Mouse (Mus musculus): ENCODE data around the gene Mecr. TPM values are rescaled to one million over a fixed set of nuclear protein-coding genes. Genes with fewer than 3 reads are reported as not detected.

The Mecr gene
- polyA plus RNA-seq, 1 experiment from 2014 or later: 41.9 TPM

DNA sequence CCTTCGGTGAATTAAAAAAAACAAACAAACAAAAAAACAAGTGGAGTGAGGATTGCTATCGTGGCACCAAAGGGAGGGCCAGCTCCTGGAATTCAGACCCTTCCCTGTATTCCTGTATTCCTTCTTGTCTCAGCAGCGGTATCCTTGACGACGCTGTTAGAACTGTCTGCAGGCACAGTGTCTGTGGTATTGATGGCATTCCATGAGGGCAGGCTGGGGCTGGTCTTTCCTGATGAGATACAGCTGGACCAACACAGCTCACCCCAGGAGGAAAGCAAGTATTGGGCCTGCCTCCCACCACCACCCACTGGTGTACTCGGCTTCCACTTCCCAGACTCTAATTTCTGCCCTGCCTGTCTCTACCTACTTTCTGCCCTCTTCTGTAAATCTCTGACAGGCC, 4.8 kb downstream of the Mecr start:
- Histone ChIP-seq H3K4me3 (ENCODE audit: low read depth, low read length) (no peak overlapping the region), H3K27ac (ENCODE audit: low read depth, low read length) (no peak overlapping the region), H3K4me1 (ENCODE audit: control insufficient read depth, insufficient read depth, low read length) (peaks cover 4% of the 10 kb centered on the region; the same call in 1 of the 2 replicates), H3K36me3 (ENCODE audit: control insufficient read depth, insufficient read depth, low read length) (no peaks in the 10 kb centered on the region), H3K4me2 (ENCODE audit: low read depth) (no peak overlapping the region), H3K27me3 (ENCODE audit: control insufficient read depth, insufficient read depth, low read length) (no peaks in the 10 kb centered on the region), H3K9ac (ENCODE audit: low read length) (no peak overlapping the region), H3K9me3 (ENCODE audit: control insufficient read depth, low read length) (no peaks in the 10 kb centered on the region)
- DNase-seq (ENCODE audit: low spot score) (peak; percentile 51), ATAC-seq (ENCODE audit: insufficient read depth, low FRiP score, low TSS enrichment) (no peak)
- WGBS: 60% methylated on average over 6 of the region's 6 CpGs

GRCm38 (mm10) chr4:131849986-131850638, 6.8 kb downstream of the Mecr start:
- Histone ChIP-seq H3K4me3 (ENCODE audit: low read depth, low read length) (no peak overlapping the region), H3K27me3 (ENCODE audit: control insufficient read depth, insufficient read depth, low read length) (no peaks in the 10 kb centered on the region), H3K27ac (ENCODE audit: low read depth, low read length) (no peak overlapping the region), H3K4me2 (ENCODE audit: low read depth) (no peak overlapping the region), H3K9me3 (ENCODE audit: control insufficient read depth, low read length) (no peaks in the 10 kb centered on the region), H3K9ac (ENCODE audit: low read length) (peak overlapping the region; percentile 39), H3K36me3 (ENCODE audit: control insufficient read depth, insufficient read depth, low read length) (no peaks in the 10 kb centered on the region), H3K4me1 (ENCODE audit: control insufficient read depth, insufficient read depth, low read length) (peaks cover 4% of the 10 kb centered on the region; the same call in 1 of the 2 replicates)
- no peak for DNase-seq (ENCODE audit: low spot score)
- 28% methylated on average over 5 of the region's 5 CpGs for WGBS
- ATAC-seq (ENCODE audit: insufficient read depth, low FRiP score, low TSS enrichment): no peak

DNA sequence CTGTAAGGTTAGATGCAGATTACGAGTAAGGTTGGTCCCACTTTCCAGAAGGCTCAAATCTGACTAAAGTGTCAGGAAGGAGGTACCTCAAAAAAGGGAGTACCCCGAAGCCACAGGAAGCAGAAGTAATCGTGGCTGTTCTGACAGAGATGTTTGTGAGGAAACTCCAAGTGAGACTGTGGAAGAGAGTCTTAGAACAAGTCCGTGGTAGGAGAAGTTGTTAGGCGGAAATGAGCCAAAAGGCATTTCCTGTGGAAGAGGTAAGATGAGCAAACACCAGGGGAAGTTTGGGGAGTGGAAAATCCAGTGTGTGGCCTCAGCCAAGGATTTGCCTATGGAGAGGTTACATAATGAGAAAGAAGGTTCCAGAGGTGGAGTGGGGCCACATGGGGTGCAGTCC, 11.7 kb downstream of the Mecr start:
- Histone ChIP-seq H3K4me2 (ENCODE audit: low read depth) (no peak overlapping the region), H3K9ac (ENCODE audit: low read length) (no peak overlapping the region), H3K4me1 (ENCODE audit: control insufficient read depth, insufficient read depth, low read length) (peaks cover 2% of the 10 kb centered on the region; the same call in 1 of the 2 replicates), H3K27me3 (ENCODE audit: control insufficient read depth, insufficient read depth, low read length) (no peaks in the 10 kb centered on the region), H3K4me3 (ENCODE audit: low read depth, low read length) (no peak overlapping the region), H3K9me3 (ENCODE audit: control insufficient read depth, low read length) (no peaks in the 10 kb centered on the region), H3K36me3 (ENCODE audit: control insufficient read depth, insufficient read depth, low read length) (no peaks in the 10 kb centered on the region), H3K27ac (ENCODE audit: low read depth, low read length) (no peak overlapping the region)
- no peak for ATAC-seq (ENCODE audit: insufficient read depth, low FRiP score, low TSS enrichment)
- DNase-seq (ENCODE audit: low spot score): no peak
- WGBS: 77% methylated on average over 5 of the region's 5 CpGs

- H3K9me3 ChIP-seq (ENCODE audit: control insufficient read depth, low read length): no peaks in the 10 kb centered on the region
- no peaks in the 10 kb centered on the region; the same call in 1 of the 2 replicates for H3K36me3 ChIP-seq (ENCODE audit: control insufficient read depth, insufficient read depth, low read length)
- peak; percentile 83 for DNase-seq (ENCODE audit: low spot score)
- WGBS: 55% methylated on average over 15 of the region's 15 CpGs
- no peak for ATAC-seq (ENCODE audit: insufficient read depth, low FRiP score, low TSS enrichment)
- H3K27ac ChIP-seq (ENCODE audit: low read depth, low read length): no peak overlapping the region
- H3K4me3 ChIP-seq (ENCODE audit: low read depth, low read length): no peak overlapping the region
- no peaks in the 10 kb centered on the region for H3K27me3 ChIP-seq (ENCODE audit: control insufficient read depth, insufficient read depth, low read length)
- H3K9ac ChIP-seq (ENCODE audit: low read length): no peak overlapping the region
- H3K4me1 ChIP-seq (ENCODE audit: control insufficient read depth, insufficient read depth, low read length): no peaks in the 10 kb centered on the region
- no peak overlapping the region for H3K4me2 ChIP-seq (ENCODE audit: low read depth)
These were observed 17.4 kb downstream of the Mecr start for GRCm38 (mm10) chr4:131860492-131861340.

DNA sequence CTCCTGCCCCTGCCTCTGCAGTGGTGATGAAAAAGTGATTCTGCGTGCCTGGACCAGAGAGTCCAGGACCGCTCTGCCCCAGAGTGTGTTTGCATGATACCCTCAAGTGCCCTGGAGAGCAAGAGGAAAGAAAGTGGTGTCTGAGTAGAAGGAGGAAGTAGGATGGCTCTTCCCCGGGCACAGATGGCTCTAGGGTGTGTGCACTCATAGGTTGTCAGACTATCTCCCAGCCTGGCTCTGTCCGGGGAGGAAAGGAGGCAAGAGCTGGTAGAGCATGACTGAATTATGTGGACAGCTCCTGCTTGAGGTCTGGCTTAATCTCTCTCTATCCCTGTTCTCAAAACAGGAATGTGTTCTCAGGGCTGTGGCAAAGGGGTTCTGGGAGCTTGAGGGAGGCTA, 18.1 kb downstream of the Mecr start:
- Histone ChIP-seq H3K27me3 (ENCODE audit: control insufficient read depth, insufficient read depth, low read length) (no peaks in the 10 kb centered on the region), H3K4me3 (ENCODE audit: low read depth, low read length) (no peak overlapping the region), H3K4me1 (ENCODE audit: control insufficient read depth, insufficient read depth, low read length) (no peaks in the 10 kb centered on the region), H3K4me2 (ENCODE audit: low read depth) (no peak overlapping the region), H3K36me3 (ENCODE audit: control insufficient read depth, insufficient read depth, low read length) (no peaks in the 10 kb centered on the region; the same call in 1 of the 2 replicates), H3K9ac (ENCODE audit: low read length) (no peak overlapping the region), H3K27ac (ENCODE audit: low read depth, low read length) (no peak overlapping the region), H3K9me3 (ENCODE audit: control insufficient read depth, low read length) (no peaks in the 10 kb centered on the region)
- ATAC-seq (ENCODE audit: insufficient read depth, low FRiP score, low TSS enrichment) (no peak), DNase-seq (ENCODE audit: low spot score) (no peak)
- WGBS: 91% methylated on average over 4 of the region's 4 CpGs

- 12% methylated on average over 11 of the region's 11 CpGs for WGBS
- Histone ChIP-seq H3K4me2 (ENCODE audit: low read depth) (peak overlapping the region; percentile 55), H3K4me3 (ENCODE audit: low read depth, low read length) (peak overlapping the region; percentile 97), H3K4me1 (ENCODE audit: control insufficient read depth, insufficient read depth, low read length) (peaks cover 15% of the 10 kb centered on the region), H3K27me3 (ENCODE audit: control insufficient read depth, insufficient read depth, low read length) (no peaks in the 10 kb centered on the region), H3K9ac (ENCODE audit: low read length) (peak overlapping the region; percentile 100), H3K9me3 (ENCODE audit: control insufficient read depth, low read length) (no peaks in the 10 kb centered on the region), H3K27ac (ENCODE audit: low read depth, low read length) (peak overlapping the region; percentile 99; the same call in 1 of the 2 replicates), H3K36me3 (ENCODE audit: control insufficient read depth, insufficient read depth, low read length) (no peaks in the 10 kb centered on the region)
- peak; percentile 48; the same call in 1 of the 2 replicates for ATAC-seq (ENCODE audit: insufficient read depth, low FRiP score, low TSS enrichment)
- DNase-seq (ENCODE audit: low spot score): peak; percentile 20
These were observed 29.5 kb downstream of the Mecr start for GRCm38 (mm10) chr4:131872672-131873292.

GRCm38 (mm10) chr4:131873293-131874168, 30.3 kb downstream of the Mecr start, which contains the start of gene Srsf4:
Srsf4 (plus strand) TSS chr4:131873617.
- H3K9ac ChIP-seq (ENCODE audit: low read length): peak within 1 kb of the TSS; percentile 100
- DNase-seq (ENCODE audit: low spot score) (peak; percentile 99), ATAC-seq (ENCODE audit: insufficient read depth, low FRiP score, low TSS enrichment) (peak; percentile 91)
- no peaks in the 10 kb centered on the region for H3K36me3 ChIP-seq (ENCODE audit: control insufficient read depth, insufficient read depth, low read length)
- H3K4me2 ChIP-seq (ENCODE audit: low read depth): peak within 1 kb of the TSS; percentile 90
- no peaks in the 10 kb centered on the region for H3K27me3 ChIP-seq (ENCODE audit: control insufficient read depth, insufficient read depth, low read length)
- under 1% methylated on average over 69 of the region's 116 CpGs for WGBS
- H3K4me1 ChIP-seq (ENCODE audit: control insufficient read depth, insufficient read depth, low read length): peaks cover 17% of the 10 kb centered on the region
- H3K27ac ChIP-seq (ENCODE audit: low read depth, low read length): peak within 1 kb of the TSS; percentile 99
- no peaks in the 10 kb centered on the region for H3K9me3 ChIP-seq (ENCODE audit: control insufficient read depth, low read length)
- H3K4me3 ChIP-seq (ENCODE audit: low read depth, low read length): peak within 1 kb of the TSS; percentile 97

GRCm38 (mm10) chr4:131874169-131874536, 30.9 kb downstream of the Mecr start:
- Histone ChIP-seq H3K4me2 (ENCODE audit: low read depth) (peak overlapping the region; percentile 90), H3K36me3 (ENCODE audit: control insufficient read depth, insufficient read depth, low read length) (no peaks in the 10 kb centered on the region), H3K27ac (ENCODE audit: low read depth, low read length) (peak overlapping the region; percentile 99), H3K9ac (ENCODE audit: low read length) (peak overlapping the region; percentile 100), H3K27me3 (ENCODE audit: control insufficient read depth, insufficient read depth, low read length) (no peaks in the 10 kb centered on the region), H3K4me1 (ENCODE audit: control insufficient read depth, insufficient read depth, low read length) (peaks cover 17% of the 10 kb centered on the region), H3K4me3 (ENCODE audit: low read depth, low read length) (peak overlapping the region; percentile 97), H3K9me3 (ENCODE audit: control insufficient read depth, low read length) (no peaks in the 10 kb centered on the region)
- DNase-seq (ENCODE audit: low spot score): no peak
- WGBS: 0% methylated on average over 20 of the region's 20 CpGs
- ATAC-seq (ENCODE audit: insufficient read depth, low FRiP score, low TSS enrichment): no peak; the same call in 1 of the 2 replicates

All from neural tube, embryonic 11.5 days (tissue).